Mouse (Mus musculus) embryo, embryonic 11.5 days (tissue): ENCODE data around the gene Fundc2.

Experiments used
- DNase-seq: peaks from one replicate; pipeline ENCODE4 v3.0.0-alpha.2; 2012; ENCODE audit warnings: low read depth, low spot score

Gene Fundc2

GRCm38 (mm10) chrX:75382195-75382771 is at the start of gene Fundc2, which contains the start of gene F8:
Gene Fundc2 (plus strand): TSS chrX:75382399.
Gene F8 (minus strand): TSS chrX:75382615.
- peak; percentile 57 for DNase-seq

- no peak for DNase-seq
Measured at GRCm38 (mm10) chrX:75370197-75370596, 12.0 kb upstream of the Fundc2 start.

DNA sequence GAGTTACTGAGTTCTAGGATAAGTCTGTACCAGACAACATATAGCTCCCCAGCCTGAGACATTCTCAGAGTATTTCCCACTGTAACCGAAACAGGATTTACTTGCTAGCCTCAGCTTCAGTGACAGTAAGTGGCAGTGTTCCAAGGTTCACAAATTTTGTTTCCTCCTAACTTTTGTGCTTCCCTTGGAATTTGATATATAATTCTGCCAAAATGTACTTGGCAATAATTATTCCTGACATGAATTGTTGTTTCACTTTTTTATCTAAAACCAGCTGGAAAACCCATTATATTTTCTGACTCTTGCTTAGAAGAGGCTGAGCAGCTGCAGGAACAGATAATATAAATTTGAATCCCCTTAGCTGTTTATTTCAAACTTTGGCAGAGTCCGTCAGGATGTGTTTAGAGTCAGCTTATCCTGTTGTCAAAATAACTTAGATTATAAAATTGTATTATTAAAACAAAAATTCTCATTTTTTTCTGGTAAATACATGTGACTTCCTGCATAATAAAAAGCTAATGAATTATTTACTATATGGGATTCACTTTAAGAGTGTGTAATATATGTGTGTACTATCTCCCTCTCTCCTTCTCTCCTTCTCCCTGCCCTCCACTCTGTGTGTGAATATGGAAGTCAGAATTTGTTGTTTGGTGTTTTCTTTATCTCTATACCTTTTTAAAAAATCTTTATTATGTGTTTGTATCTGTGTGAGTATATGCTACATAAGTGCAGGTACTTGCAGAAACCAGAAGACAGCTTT is 9.4 kb upstream of the Fundc2 start:
- no peak for DNase-seq

GRCm38 (mm10) chrX:75376815-75377214 is 5.4 kb upstream of the Fundc2 start:
- no peak for DNase-seq

- DNase-seq = no peak
Measured at GRCm38 (mm10) chrX:75381176-75381575, 1.0 kb upstream of the Fundc2 start.

DNA sequence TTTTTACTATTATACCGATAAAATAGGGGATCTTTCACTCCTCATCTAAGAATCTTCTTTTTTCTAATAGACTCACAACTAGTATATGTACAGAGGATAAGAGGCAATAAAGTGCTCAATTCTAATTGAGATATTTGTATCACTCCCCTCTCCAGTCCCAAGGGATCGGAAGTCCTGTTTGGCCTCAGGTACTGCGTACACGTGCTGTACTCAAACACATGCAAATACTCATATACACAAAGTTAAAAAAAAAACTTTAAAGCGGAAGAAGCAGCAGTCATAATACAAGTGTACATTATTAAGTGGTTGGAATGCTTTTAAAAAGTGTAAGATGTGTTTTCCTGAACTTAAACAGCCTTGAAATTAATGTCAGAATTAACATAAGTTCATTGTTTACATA is 500 bp upstream of the Fundc2 start:
- no peak for DNase-seq

GRCm38 (mm10) chrX:75399471-75399870 is 17.3 kb downstream of the Fundc2 start:
- DNase-seq = no peak

DNA sequence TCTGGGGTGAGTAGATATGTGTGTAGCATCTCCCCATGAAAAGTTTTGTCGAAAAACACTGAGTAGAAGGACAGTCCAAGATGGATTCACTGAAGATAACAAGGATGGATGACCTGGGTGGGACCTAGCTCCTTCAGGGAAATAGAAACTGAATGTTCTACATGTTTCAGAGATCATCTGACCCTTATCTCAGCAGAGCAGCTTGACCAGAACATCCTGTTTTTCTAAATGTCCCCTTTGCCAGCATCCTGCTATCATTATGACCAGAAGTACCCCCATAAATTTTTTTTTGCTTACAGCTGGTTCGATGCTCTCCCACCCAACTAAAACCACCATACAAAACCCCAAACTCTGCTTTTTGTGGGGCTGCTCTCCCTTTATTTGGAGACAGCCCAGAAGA is 20.5 kb downstream of the Fundc2 start:
- DNase-seq = no peak

DNA sequence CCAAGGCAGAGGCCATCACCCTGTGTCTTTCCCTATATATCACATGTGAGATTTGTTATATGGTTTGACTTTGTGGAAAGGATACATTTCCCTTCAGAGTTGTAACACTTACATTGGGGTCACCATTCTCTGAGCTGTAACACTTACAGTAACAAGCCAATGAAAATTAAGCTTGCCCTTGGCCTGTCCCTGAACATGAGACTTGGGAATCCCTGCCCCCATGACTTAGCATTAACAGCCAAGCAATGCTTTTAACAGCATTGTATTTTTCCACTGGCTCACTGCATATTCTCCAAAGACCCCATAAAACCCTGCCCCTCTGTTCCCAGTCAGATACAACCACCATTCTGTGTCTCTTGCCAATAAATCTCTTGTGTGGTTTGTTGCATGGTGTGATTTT is 21.2 kb downstream of the Fundc2 start:
- DNase-seq = no peak

- DNase-seq = no peak
Measured at GRCm38 (mm10) chrX:75409711-75410110, 27.5 kb downstream of the Fundc2 start.

DNA sequence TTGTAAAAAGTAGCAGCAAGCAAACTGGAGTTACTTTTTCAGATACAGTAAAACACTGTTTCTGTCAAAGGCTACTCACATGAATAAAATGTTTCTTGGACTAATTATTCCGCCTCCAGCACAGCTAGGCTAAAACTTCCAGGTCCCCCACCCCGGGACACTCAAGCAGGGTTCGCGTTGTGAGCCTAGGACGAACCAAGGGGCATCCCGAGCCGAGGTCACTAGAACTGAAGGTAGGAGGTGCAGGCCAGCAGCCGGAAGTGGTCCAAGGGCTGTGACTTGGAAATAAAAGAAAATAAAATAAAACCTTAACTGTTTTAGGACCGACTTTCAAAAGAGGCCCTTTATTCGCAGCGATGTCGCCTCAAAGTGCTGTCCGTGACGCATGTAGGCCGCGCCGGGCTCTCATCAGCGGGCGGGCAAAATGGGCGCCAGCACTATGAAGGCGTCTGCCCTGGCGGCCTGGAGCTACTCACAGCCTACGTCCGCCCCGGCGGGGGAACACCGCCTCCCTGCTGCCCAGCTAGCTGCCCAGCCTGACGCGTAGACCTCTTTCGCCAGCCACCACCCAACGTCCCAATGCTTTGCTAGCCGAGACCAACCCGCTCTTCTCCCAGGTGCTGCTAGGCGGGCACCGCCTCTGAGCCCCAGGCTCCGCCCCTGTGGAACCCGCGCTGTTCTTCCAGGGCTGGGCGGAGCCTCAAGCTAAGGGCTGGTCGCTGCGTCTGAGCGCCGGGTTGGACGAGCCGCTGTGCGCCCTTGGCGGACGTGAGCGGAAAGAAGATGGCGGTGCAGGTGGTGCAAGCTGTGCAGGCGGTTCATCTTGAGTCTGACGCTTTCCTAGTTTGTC is 34.0 kb downstream of the Fundc2 start, which contains the start of the genes Cmc4, Mtcp1 and Brcc3:
TSS of gene Cmc4 (minus strand) at position 649 of the 850 bp plus-strand sequence.
TSS of gene Mtcp1 (minus strand) at position 653 of the 850 bp plus-strand sequence.
TSS of gene Brcc3 (plus strand) at position 693 of the 850 bp plus-strand sequence.
- peak; percentile 78 for DNase-seq
